Mouse (Mus musculus) hindbrain, embryonic 13.5 days (tissue): ENCODE results near the gene Rab11fip5. TPM values are rescaled to one million over a fixed set of nuclear protein-coding genes. Genes with fewer than 3 reads are reported as not detected.

Experiments used
- ATAC-seq: fragments of 200-750 bp; cut with Nextera tagmentation; 2 replicates; pipeline ENCODE4 v1.8.0; 2017; ENCODE audit warnings: moderate TSS enrichment; ENCODE audit not compliant: low FRiP score
- H3K27ac ChIP-seq: fragments of 300-500 bp; sonication (generic); 2 replicates; pipeline ENCODE4 v1.5.1; 2015; ENCODE audit warnings: inconsistent platforms, mild to moderate bottlenecking, moderate library complexity
- H3K27me3 ChIP-seq: fragments of 300-500 bp; sonication (generic); 2 replicates; pipeline ENCODE4 v1.6.1; 2015; ENCODE audit warnings: mild to moderate bottlenecking, inconsistent platforms
- H3K36me3 ChIP-seq: fragments of 300-500 bp; sonication (generic); 2 replicates; pipeline ENCODE4 v1.6.1; 2015; ENCODE audit warnings: mild to moderate bottlenecking, inconsistent platforms
- H3K4me1 ChIP-seq: fragments of 300-500 bp; sonication (generic); replicated peaks from 2 replicates; pipeline ENCODE4 v1.6.1; 2015; ENCODE audit warnings: inconsistent platforms
- H3K4me2 ChIP-seq: fragments of 300-500 bp; sonication (generic); 2 replicates; pipeline ENCODE4 v1.6.1; 2015; ENCODE audit warnings: inconsistent platforms, mild to moderate bottlenecking, moderate library complexity
- H3K4me3 ChIP-seq: fragments of 300-500 bp; sonication (generic); 2 replicates; pipeline ENCODE4 v1.5.1; 2015; ENCODE audit warnings: mild to moderate bottlenecking, inconsistent platforms
- H3K9ac ChIP-seq: fragments of 300-500 bp; sonication (generic); 2 replicates; pipeline ENCODE4 v1.6.1; 2015; ENCODE audit warnings: mild to moderate bottlenecking, inconsistent platforms
- H3K9me3 ChIP-seq: fragments of 300-500 bp; sonication (generic); 2 replicates; pipeline ENCODE4 v1.6.1; 2016; ENCODE audit warnings: inconsistent platforms
- WGBS: fragments of 180-500 bp; shearing (Covaris S2); methylation state at CpG from one replicate; pipeline ENCODE4 v1.1.7; 2015; 5-methylcytosine and 5-hydroxymethylcytosine counted together
- polyA plus RNA-seq: library from polyadenylated mRNA; unstranded; fragments of >200 nt; fragmentation: Nextera tagmentation; extraction: Ambion mirVana; gene quantifications from 2 replicates; pipeline ENCODE4 v1.2.1, GENCODE M21; 2015

The Rab11fip5 gene
- polyA plus RNA-seq, 1 experiment from 2014 or later = 13.7 TPM

- Histone ChIP-seq H3K9me3 (no peaks in the 10 kb centered on the region), H3K36me3 (no peaks in the 10 kb centered on the region), H3K4me1 (no peaks in the 10 kb centered on the region), H3K27me3 (peaks cover 17% of the 10 kb centered on the region), H3K27ac (no peak overlapping the region), H3K4me3 (no peak overlapping the region), H3K9ac (no peak overlapping the region), H3K4me2 (no peak overlapping the region)
- no peak for ATAC-seq
- WGBS = 75% methylated on average over 5 of the region's 5 CpGs
Observed at GRCm38 (mm10) chr6:85388608-85389007, 14.2 kb upstream of the Rab11fip5 start.

GRCm38 (mm10) chr6:85382791-85383190, 8.4 kb upstream of the Rab11fip5 start:
- 88% methylated on average over 2 of the region's 2 CpGs for WGBS
- no peak overlapping the region for H3K4me3 ChIP-seq

DNA sequence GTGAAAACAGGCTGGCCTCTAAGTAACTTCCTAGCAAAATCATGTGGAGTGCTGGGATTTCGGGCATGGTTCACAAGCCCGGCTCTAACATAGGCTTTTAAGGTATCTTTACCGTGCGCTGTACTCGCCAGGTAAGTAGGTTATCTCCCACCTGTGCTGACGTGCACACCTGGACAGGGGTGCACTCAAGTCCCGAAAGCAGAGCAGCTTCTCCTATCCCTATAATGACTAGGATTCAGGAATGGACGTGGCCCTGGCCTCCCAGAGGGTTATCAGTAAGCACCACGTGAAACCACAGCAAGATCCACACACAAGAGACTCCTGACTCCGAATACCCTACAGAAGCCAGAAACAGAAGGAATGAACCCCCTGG, 7.2 kb upstream of the Rab11fip5 start:
- Histone ChIP-seq H3K9ac (no peak overlapping the region), H3K36me3 (no peaks in the 10 kb centered on the region), H3K4me3 (no peak overlapping the region), H3K27me3 (peaks cover 22% of the 10 kb centered on the region), H3K27ac (no peak overlapping the region), H3K9me3 (no peaks in the 10 kb centered on the region), H3K4me1 (peaks cover 8% of the 10 kb centered on the region; the same call in 1 of the 2 replicates), H3K4me2 (no peak overlapping the region)
- WGBS = 80% methylated on average over 10 of the region's 10 CpGs
- ATAC-seq = no peak

More at GRCm38 (mm10) chr6:85382791-85383190, 8.4 kb upstream of the Rab11fip5 start:
- peaks cover 8% of the 10 kb centered on the region; the same call in 1 of the 2 replicates for H3K4me1 ChIP-seq
- H3K27ac ChIP-seq = no peak overlapping the region
- no peak for ATAC-seq
- H3K9ac ChIP-seq = no peak overlapping the region
- H3K27me3 ChIP-seq = peaks cover 23% of the 10 kb centered on the region
- H3K9me3 ChIP-seq = no peaks in the 10 kb centered on the region
- H3K36me3 ChIP-seq = no peaks in the 10 kb centered on the region
- no peak overlapping the region for H3K4me2 ChIP-seq

DNA sequence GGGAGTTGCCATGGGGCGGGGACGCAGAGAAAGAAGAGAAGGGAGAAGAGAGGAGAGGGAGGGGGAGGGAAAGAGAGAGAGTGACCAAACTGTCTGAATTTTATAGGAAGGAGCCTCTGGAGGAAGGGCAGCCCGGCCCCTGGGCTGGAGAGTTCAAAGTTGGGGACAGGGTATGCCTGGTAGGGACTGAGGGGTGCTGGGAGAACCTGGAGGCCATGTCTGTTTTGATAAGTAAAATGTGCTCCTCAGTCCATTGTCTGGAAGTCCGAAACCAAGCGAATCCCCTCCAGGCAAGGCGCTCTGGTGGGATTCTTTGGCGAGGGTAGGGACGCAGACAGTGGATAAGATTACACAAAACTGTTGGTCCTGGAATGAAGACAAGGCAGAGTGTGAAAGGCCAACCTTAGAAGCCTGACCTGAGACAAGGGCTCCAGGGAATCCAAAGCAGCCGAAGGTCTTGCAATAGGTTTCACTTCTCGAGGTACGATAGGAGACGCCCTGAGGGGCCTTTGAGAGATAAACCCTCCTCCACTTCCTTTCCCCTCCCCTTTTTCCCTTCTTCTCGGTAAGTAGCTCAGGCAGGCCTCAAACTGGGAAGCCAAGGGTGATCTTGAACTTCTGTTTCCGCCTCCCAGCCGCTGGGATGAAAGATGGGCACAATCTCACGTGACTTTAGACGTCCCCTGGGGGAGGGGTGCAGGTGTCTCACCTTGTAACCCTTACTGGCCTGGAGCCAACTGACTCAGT, 6.6 kb upstream of the Rab11fip5 start:
- no peaks in the 10 kb centered on the region for H3K9me3 ChIP-seq
- H3K27ac ChIP-seq = no peak overlapping the region
- WGBS = 24% methylated on average over 17 of the region's 17 CpGs
- H3K36me3 ChIP-seq = no peaks in the 10 kb centered on the region
- H3K4me3 ChIP-seq = no peak overlapping the region
- H3K27me3 ChIP-seq = peaks cover 22% of the 10 kb centered on the region
- H3K9ac ChIP-seq = no peak overlapping the region
- H3K4me1 ChIP-seq = peaks cover 8% of the 10 kb centered on the region; the same call in 1 of the 2 replicates
- peak overlapping the region; percentile 19; the same call in 1 of the 2 replicates for H3K4me2 ChIP-seq
- 0 out of 2 replicates have a peak, but pooled peaks have one; percentile 17 for ATAC-seq

DNA sequence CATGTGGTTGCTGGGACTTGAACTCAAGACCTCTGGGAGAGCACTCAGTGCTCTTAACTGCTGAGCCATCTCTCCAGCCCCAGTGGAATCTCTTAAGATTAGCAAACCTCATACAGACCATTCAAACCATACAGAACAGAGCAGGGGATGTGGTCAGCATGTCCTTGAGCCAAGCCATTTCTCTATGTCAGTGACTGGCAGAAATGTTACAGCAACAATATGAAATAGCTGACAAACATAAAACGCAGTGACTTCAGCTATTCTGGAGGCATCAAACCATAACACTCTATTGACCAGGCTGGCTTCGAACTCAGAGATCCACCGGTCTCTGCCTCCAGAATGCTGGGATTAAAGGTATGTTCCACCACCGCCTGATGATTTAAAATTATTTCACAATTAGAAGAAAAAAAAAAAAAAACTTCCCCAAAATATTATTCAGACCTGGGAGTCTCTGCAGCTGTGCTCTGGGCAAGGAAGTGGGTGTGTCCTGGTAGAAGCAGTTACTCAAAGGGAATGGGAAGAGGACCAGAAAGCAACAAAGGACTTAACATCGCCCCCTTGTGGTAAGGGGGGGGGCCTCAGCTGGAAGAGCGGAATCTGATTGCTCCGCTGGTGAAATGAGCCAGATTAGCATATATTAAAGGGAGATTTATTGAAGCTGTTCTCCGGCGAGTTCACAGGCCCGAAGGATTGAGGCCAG, 5.9 kb upstream of the Rab11fip5 start:
- H3K27me3 ChIP-seq = peaks cover 22% of the 10 kb centered on the region; the same call in 1 of the 2 replicates
- peak overlapping the region; percentile 19; the same call in 1 of the 2 replicates for H3K4me2 ChIP-seq
- ATAC-seq = peak; percentile 61; the same call in 1 of the 2 replicates
- H3K9me3 ChIP-seq = no peaks in the 10 kb centered on the region
- WGBS = 27% methylated on average over 10 of the region's 10 CpGs
- H3K4me1 ChIP-seq = peaks cover 8% of the 10 kb centered on the region; the same call in 1 of the 2 replicates
- H3K36me3 ChIP-seq = no peaks in the 10 kb centered on the region
- H3K27ac ChIP-seq = no peak overlapping the region
- no peak overlapping the region for H3K9ac ChIP-seq
- no peak overlapping the region for H3K4me3 ChIP-seq

- 48% methylated on average over 8 of the region's 8 CpGs for WGBS
- no peak for ATAC-seq
- H3K27ac ChIP-seq = no peak overlapping the region
Observed at GRCm38 (mm10) chr6:85378629-85379028, 4.2 kb upstream of the Rab11fip5 start.

GRCm38 (mm10) chr6:85377876-85378275, 3.4 kb upstream of the Rab11fip5 start:
- Histone ChIP-seq H3K36me3 (no peaks in the 10 kb centered on the region), H3K4me3 (no peak overlapping the region)
- 61% methylated on average over 5 of the region's 5 CpGs for WGBS

More at GRCm38 (mm10) chr6:85378629-85379028, 4.2 kb upstream of the Rab11fip5 start:
- H3K9me3 ChIP-seq = no peaks in the 10 kb centered on the region
- no peak overlapping the region for H3K4me3 ChIP-seq
- H3K4me2 ChIP-seq = no peak overlapping the region
- no peaks in the 10 kb centered on the region for H3K36me3 ChIP-seq
- peaks cover 12% of the 10 kb centered on the region for H3K4me1 ChIP-seq
- peaks cover 22% of the 10 kb centered on the region; the same call in 1 of the 2 replicates for H3K27me3 ChIP-seq
- H3K9ac ChIP-seq = no peak overlapping the region

DNA sequence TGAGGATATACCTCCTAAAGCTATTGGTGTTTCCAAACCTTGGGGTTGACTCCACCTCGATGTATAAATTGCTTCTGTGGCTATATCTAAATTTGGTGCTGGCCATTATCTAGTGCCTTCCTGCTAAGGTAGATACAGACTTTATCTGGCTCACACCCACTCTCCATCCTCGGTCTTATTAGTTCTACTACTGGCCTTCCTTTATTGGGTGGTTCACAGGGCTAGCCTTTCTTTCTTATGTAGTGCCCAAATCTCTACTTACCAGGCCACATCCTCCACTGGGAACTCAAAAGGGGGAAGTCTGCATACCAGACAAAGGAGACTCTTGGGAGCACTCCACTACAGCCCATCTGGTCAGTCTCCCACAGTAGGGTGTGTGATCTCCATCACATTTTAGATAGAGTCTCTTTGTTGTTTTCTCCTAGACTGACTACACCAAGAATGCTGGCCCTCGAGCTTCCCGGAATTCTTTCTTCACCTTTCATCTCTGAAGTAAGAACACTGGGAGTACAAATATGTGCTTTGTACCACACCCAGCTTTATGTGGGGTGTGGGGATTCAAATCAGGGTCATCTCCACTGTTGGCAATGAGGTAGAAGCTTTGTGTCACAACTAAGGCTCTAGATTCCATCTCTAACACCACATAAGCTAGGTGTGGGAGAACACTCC, 2.8 kb upstream of the Rab11fip5 start:
- Histone ChIP-seq H3K4me2 (no peak overlapping the region), H3K9me3 (no peaks in the 10 kb centered on the region), H3K27ac (no peak overlapping the region), H3K4me3 (no peak overlapping the region), H3K36me3 (no peaks in the 10 kb centered on the region), H3K4me1 (peaks cover 26% of the 10 kb centered on the region), H3K27me3 (peaks cover 22% of the 10 kb centered on the region; the same call in 1 of the 2 replicates), H3K9ac (no peak overlapping the region)
- WGBS = 81% methylated on average over 4 of the region's 4 CpGs
- ATAC-seq = no peak

More at GRCm38 (mm10) chr6:85377876-85378275, 3.4 kb upstream of the Rab11fip5 start:
- Histone ChIP-seq H3K9ac (no peak overlapping the region), H3K27ac (no peak overlapping the region), H3K4me1 (peaks cover 19% of the 10 kb centered on the region), H3K4me2 (no peak overlapping the region), H3K27me3 (peaks cover 22% of the 10 kb centered on the region; the same call in 1 of the 2 replicates), H3K9me3 (no peaks in the 10 kb centered on the region)
- no peak for ATAC-seq

GRCm38 (mm10) chr6:85374734-85375114, 290 bp upstream of the Rab11fip5 start:
- Histone ChIP-seq H3K4me2 (peak overlapping the region; percentile 80), H3K36me3 (peaks cover 6% of the 10 kb centered on the region), H3K9ac (peak overlapping the region; percentile 93), H3K27me3 (peaks cover 19% of the 10 kb centered on the region; the same call in 1 of the 2 replicates), H3K9me3 (no peaks in the 10 kb centered on the region), H3K4me1 (peaks cover 30% of the 10 kb centered on the region), H3K27ac (peak overlapping the region; percentile 85), H3K4me3 (peak overlapping the region; percentile 88)
- peak; percentile 98 for ATAC-seq
- under 1% methylated on average over 19 of the region's 19 CpGs for WGBS

GRCm38 (mm10) chr6:85373066-85373860, 1.2 kb downstream of the Rab11fip5 start:
- Histone ChIP-seq H3K4me3 (peak overlapping the region; percentile 88), H3K4me2 (peak overlapping the region; percentile 80), H3K9ac (peak overlapping the region; percentile 93), H3K4me1 (peaks cover 43% of the 10 kb centered on the region), H3K27ac (no peak overlapping the region), H3K27me3 (peaks cover 16% of the 10 kb centered on the region; the same call in 1 of the 2 replicates), H3K36me3 (peaks cover 6% of the 10 kb centered on the region), H3K9me3 (no peaks in the 10 kb centered on the region)
- no peak for ATAC-seq
- 89% methylated on average over 10 of the region's 10 CpGs for WGBS

GRCm38 (mm10) chr6:85372496-85372895, 1.9 kb downstream of the Rab11fip5 start:
- whole genome bisulfite sequencing = 80% methylated on average over 2 of the region's 2 CpGs
- H3K4me3 ChIP-seq = peak overlapping the region; percentile 88; the same call in 1 of the 2 replicates
- peak overlapping the region; percentile 93 for H3K9ac ChIP-seq
- H3K27me3 ChIP-seq = peaks cover 14% of the 10 kb centered on the region; the same call in 1 of the 2 replicates
- peaks cover 6% of the 10 kb centered on the region for H3K36me3 ChIP-seq
- peak overlapping the region; percentile 80 for H3K4me2 ChIP-seq
- H3K9me3 ChIP-seq = no peaks in the 10 kb centered on the region
- peaks cover 43% of the 10 kb centered on the region for H3K4me1 ChIP-seq
- no peak for ATAC-seq
- no peak overlapping the region for H3K27ac ChIP-seq
